Mouse (Mus musculus): ENCODE results near the gene Hoxa9. TPM values are rescaled to one million over a fixed set of nuclear protein-coding genes. Genes with fewer than 3 reads are reported as not detected.

Hoxa9 gene
- total and polyA plus RNA-seq, 2 experiments from 2014 or later = 0.19 TPM; not detected in 1

GRCm38 (mm10) chr6:52213119-52213986 is 17.5 kb downstream of the Hoxa9 start, which contains the start of the genes Hoxa3 and Gm28308:
Gene Hoxa3, minus strand, starts transcription at chr6:52213336.
Gene Gm28308, minus strand, starts transcription at chr6:52213339.
- Histone ChIP-seq H3K4me1 (ENCODE audit: control insufficient read depth, insufficient read depth) (no peaks in the 10 kb centered on the region), H3K4me3 (ENCODE audit: low read depth, low read length) (peak within 1 kb of the TSS; percentile 32), H3K27me3 (ENCODE audit: control insufficient read depth, insufficient read depth, low read length) (peaks cover 100% of the 10 kb centered on the region), H3K9ac (replicated peaks; ENCODE audit: low read depth, low read length) (no peak within 1 kb of the TSS), H3K27ac (ENCODE audit: low read depth) (no peak within 1 kb of the TSS), H3K4me2 (ENCODE audit: low read depth, low read length) (peak within 1 kb of the TSS; percentile 43), H3K36me3 (replicated peaks; ENCODE audit: control insufficient read depth, insufficient read depth, low read length) (no peaks in the 10 kb centered on the region), H3K9me3 (replicated peaks; ENCODE audit: control insufficient read depth, low read length) (no peaks in the 10 kb centered on the region)
- WGBS = 4% methylated on average over 38 of the region's 38 CpGs
- no peak for ATAC-seq (ENCODE audit: insufficient read depth, low read depth)
- DNase-seq (ENCODE audit: low spot score) = no peak
- no peak for TF ChIP-seq EP300 (IDR thresholded peaks at IDR 0.05; ENCODE audit: low read depth)
- no peak for TF ChIP-seq CTCF (IDR thresholded peaks at IDR 0.05; ENCODE audit: low read depth)

GRCm38 (mm10) chr6:52212556-52213118 is 18.3 kb downstream of the Hoxa9 start:
- no peaks in the 10 kb centered on the region for H3K4me1 ChIP-seq (ENCODE audit: control insufficient read depth, insufficient read depth)
- H3K9ac ChIP-seq (replicated peaks; ENCODE audit: low read depth, low read length) = no peak overlapping the region
- peak overlapping the region; percentile 32 for H3K4me3 ChIP-seq (ENCODE audit: low read depth, low read length)
- TF ChIP-seq EP300 (IDR thresholded peaks at IDR 0.05; ENCODE audit: low read depth) (no peak), CTCF (IDR thresholded peaks at IDR 0.05; ENCODE audit: low read depth) (no peak)
- ATAC-seq (ENCODE audit: insufficient read depth, low read depth) = no peak
- peaks cover 99% of the 10 kb centered on the region for H3K27me3 ChIP-seq (ENCODE audit: control insufficient read depth, insufficient read depth, low read length)
- H3K9me3 ChIP-seq (replicated peaks; ENCODE audit: control insufficient read depth, low read length) = no peaks in the 10 kb centered on the region
- H3K27ac ChIP-seq (ENCODE audit: low read depth) = no peak overlapping the region
- H3K36me3 ChIP-seq (replicated peaks; ENCODE audit: control insufficient read depth, insufficient read depth, low read length) = no peaks in the 10 kb centered on the region
- H3K4me2 ChIP-seq (ENCODE audit: low read depth, low read length) = peak overlapping the region; percentile 43
- WGBS = 3% methylated on average over 22 of the region's 22 CpGs
- DNase-seq (ENCODE audit: low spot score) = no peak

GRCm38 (mm10) chr6:52211961-52212360 is 18.9 kb downstream of the Hoxa9 start:
- H3K36me3 ChIP-seq (replicated peaks; ENCODE audit: control insufficient read depth, insufficient read depth, low read length) = no peaks in the 10 kb centered on the region
- H3K9me3 ChIP-seq (replicated peaks; ENCODE audit: control insufficient read depth, low read length) = no peaks in the 10 kb centered on the region
- H3K4me1 ChIP-seq (ENCODE audit: control insufficient read depth, insufficient read depth) = no peaks in the 10 kb centered on the region
- peak overlapping the region; percentile 43 for H3K4me2 ChIP-seq (ENCODE audit: low read depth, low read length)
- TF ChIP-seq CTCF (IDR thresholded peaks at IDR 0.05; ENCODE audit: low read depth) (no peak), EP300 (IDR thresholded peaks at IDR 0.05; ENCODE audit: low read depth) (no peak)
- 5% methylated on average over 13 of the region's 13 CpGs for WGBS
- H3K27ac ChIP-seq (ENCODE audit: low read depth) = no peak overlapping the region
- H3K9ac ChIP-seq (replicated peaks; ENCODE audit: low read depth, low read length) = no peak overlapping the region
- DNase-seq (ENCODE audit: low spot score) (no peak), ATAC-seq (ENCODE audit: insufficient read depth, low read depth) (no peak)
- H3K27me3 ChIP-seq (ENCODE audit: control insufficient read depth, insufficient read depth, low read length) = peaks cover 99% of the 10 kb centered on the region
- H3K4me3 ChIP-seq (ENCODE audit: low read depth, low read length) = peak overlapping the region; percentile 17

- H3K4me3 ChIP-seq (ENCODE audit: low read depth, low read length) = peak overlapping the region; percentile 17
- no peak overlapping the region for H3K9ac ChIP-seq (replicated peaks; ENCODE audit: low read depth, low read length)
- 3% methylated on average over 37 of the region's 37 CpGs for WGBS
Observed at GRCm38 (mm10) chr6:52211170-52211935, 19.5 kb downstream of the Hoxa9 start.

GRCm38 (mm10) chr6:52209685-52210046 is 21.2 kb downstream of the Hoxa9 start:
- Histone ChIP-seq H3K4me2 (ENCODE audit: low read depth, low read length) (no peak overlapping the region), H3K27me3 (ENCODE audit: control insufficient read depth, insufficient read depth, low read length) (peaks cover 99% of the 10 kb centered on the region), H3K9ac (replicated peaks; ENCODE audit: low read depth, low read length) (no peak overlapping the region), H3K4me3 (ENCODE audit: low read depth, low read length) (no peak overlapping the region), H3K4me1 (ENCODE audit: control insufficient read depth, insufficient read depth) (no peaks in the 10 kb centered on the region), H3K36me3 (replicated peaks; ENCODE audit: control insufficient read depth, insufficient read depth, low read length) (no peaks in the 10 kb centered on the region), H3K9me3 (replicated peaks; ENCODE audit: control insufficient read depth, low read length) (no peaks in the 10 kb centered on the region), H3K27ac (ENCODE audit: low read depth) (no peak overlapping the region)
- no peak for ATAC-seq (ENCODE audit: insufficient read depth, low read depth)
- no peak for DNase-seq (ENCODE audit: low spot score)
- no peak for TF ChIP-seq CTCF (IDR thresholded peaks at IDR 0.05; ENCODE audit: low read depth)
- no peak for TF ChIP-seq EP300 (IDR thresholded peaks at IDR 0.05; ENCODE audit: low read depth)
- WGBS = 8% methylated on average over 12 of the region's 12 CpGs

More at GRCm38 (mm10) chr6:52211170-52211935, 19.5 kb downstream of the Hoxa9 start:
- Histone ChIP-seq H3K9me3 (replicated peaks; ENCODE audit: control insufficient read depth, low read length) (no peaks in the 10 kb centered on the region), H3K4me1 (ENCODE audit: control insufficient read depth, insufficient read depth) (no peaks in the 10 kb centered on the region), H3K4me2 (ENCODE audit: low read depth, low read length) (peak overlapping the region; percentile 43), H3K36me3 (replicated peaks; ENCODE audit: control insufficient read depth, insufficient read depth, low read length) (no peaks in the 10 kb centered on the region), H3K27ac (ENCODE audit: low read depth) (no peak overlapping the region), H3K27me3 (ENCODE audit: control insufficient read depth, insufficient read depth, low read length) (peaks cover 99% of the 10 kb centered on the region)
- DNase-seq (ENCODE audit: low spot score) = peak; percentile 71
- TF ChIP-seq EP300 (IDR thresholded peaks at IDR 0.05; ENCODE audit: low read depth) (no peak), CTCF (IDR thresholded peaks at IDR 0.05; ENCODE audit: low read depth) (peak; percentile 64)
- peak; percentile 68 for ATAC-seq (ENCODE audit: insufficient read depth, low read depth)

Data from heart, postnatal 0 days (tissue).